Mouse (Mus musculus): ENCODE measurements around the gene Lgr6. TPM values are rescaled to one million over a fixed set of nuclear protein-coding genes. Genes with fewer than 3 reads are reported as not detected.
"Not testable (repeated sequence)": the region's sequence is repeated elsewhere in the genome, so short reads cannot be mapped to it uniquely, and the experiment has no call there.

Gene Lgr6
- total RNA-seq, 2 experiments from 2014 or later = 1.6 to 2.3 TPM

DNA sequence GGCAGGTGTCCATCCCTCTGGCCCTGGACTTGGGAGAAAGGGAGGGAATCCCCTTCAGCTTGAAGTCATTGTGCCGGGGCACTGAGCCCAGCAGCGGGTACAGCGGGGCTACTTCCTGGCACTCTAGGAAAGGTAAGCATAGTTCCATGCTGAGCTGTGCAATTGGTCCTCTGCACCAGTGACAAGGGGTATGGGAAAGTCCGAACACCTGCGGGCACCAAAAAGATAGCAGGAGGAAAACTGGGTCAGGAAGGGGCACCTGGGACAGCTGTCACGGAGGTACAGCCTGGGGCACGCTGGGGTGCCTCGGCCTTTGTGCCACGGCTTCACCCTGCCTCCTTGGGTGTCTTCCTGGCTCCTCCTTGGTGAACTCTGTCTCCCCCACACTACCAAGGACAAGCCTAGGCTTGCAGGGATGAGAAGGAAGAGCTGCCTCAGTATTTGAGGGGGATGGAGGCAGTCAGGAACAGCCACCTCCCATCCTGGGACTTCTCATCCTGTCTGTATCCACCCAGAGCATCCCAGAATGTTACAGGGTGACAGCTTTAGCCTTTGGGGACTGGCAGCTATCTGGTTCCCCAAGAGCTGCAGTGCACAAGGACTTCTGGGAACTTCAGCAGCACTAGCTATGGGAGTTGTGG lies 24.6 kb upstream of the Lgr6 start:
- no peak for DNase-seq
- intact Hi-C loops (cut with DNase I) = no loop called here

DNA sequence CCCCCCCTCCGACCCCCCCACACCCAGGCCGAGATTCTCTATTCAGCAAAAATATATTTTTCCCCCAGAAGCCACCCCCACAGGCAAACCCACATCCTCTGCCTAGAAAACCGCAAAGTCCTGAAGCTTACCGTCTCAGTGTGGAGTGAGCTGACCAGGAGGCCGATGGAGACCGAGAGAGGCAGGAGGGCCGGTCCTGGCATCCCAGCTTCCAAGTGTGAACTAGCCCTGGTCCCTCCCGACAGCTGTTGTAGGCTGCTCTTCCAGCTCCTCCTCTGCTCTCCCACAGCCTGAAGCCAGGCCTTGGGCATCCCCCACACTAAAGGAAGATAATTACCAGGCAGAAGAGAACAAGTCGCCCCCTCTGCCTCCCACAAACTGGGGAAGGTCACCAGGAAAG lies 23.9 kb upstream of the Lgr6 start:
- DNase-seq = no peak
- intact Hi-C loops (cut with DNase I) = no loop called here

DNA sequence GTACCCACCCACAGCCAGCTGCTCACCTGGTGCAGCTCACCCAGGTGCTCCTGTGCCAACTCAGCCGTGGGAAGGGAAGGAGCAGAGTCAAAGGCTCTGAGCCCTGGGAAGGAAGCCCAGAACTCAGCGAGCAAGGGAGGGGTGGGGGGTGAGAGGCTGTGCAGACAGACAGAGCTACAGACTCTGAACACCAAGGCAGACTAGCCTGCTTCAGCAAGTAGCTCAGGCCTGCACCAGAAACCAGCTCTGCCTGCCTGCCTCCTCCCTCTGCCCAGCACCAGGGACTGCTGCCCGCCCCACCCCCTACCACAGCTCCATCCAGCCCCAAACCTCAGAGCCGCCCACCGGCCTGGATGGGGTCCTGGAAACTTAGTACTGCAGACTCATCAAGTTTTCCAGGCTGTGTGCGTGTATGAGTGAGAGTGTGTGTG lies 22.9 kb upstream of the Lgr6 start:
- intact Hi-C loops (cut with DNase I) = no loop called here
- no peak for DNase-seq

DNA sequence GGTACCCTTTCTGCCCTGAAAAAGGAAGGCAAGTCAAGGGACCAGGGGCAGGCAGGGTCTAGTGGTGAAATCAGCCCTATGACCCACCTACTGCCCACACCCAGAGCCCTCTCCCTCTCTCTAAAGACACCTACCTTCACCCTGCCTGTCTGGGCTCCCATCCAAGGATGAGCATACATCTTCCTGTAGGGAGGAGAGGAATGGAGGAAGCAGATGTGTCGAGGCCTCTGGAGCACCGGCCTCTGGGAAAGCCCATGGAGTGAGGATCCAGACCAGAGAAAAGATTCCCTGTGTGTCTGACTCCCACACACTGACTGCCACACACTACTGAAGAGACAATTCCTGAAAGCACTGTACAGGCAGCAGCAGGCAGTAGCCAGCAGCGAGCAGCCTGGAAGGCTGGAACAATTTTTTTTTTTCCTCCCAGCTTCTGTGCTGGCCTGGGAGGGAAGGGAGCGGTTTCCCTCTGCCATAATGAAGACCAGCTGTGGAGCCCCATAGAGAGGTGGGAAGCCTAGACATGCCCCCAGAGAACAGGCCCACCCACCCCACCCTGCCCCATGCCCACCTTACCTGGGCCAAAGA lies 21.5 kb upstream of the Lgr6 start:
- no peak for DNase-seq
- intact Hi-C loops (cut with DNase I) = no loop called here

DNA sequence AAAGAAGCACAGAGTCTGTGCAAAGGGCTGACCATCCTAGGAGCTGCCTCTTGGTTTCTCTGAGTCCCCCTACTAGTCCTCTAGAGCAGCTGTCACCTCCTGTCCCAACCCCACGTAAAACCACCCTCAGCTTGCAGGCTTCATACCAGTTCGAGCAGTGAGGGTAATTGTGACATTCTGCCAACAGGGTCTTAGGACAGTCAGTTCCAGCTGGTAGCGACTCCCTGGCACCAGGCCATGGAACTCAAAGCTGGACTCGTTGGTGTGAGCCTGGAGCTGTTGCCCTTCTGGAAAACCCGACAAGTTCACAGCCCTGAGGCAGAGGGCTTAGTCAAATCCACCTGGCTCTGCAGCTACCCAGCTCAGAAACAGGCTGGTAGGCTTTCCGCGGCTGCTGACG lies 20.9 kb upstream of the Lgr6 start:
- intact Hi-C loops (cut with DNase I) = no loop called here

DNA sequence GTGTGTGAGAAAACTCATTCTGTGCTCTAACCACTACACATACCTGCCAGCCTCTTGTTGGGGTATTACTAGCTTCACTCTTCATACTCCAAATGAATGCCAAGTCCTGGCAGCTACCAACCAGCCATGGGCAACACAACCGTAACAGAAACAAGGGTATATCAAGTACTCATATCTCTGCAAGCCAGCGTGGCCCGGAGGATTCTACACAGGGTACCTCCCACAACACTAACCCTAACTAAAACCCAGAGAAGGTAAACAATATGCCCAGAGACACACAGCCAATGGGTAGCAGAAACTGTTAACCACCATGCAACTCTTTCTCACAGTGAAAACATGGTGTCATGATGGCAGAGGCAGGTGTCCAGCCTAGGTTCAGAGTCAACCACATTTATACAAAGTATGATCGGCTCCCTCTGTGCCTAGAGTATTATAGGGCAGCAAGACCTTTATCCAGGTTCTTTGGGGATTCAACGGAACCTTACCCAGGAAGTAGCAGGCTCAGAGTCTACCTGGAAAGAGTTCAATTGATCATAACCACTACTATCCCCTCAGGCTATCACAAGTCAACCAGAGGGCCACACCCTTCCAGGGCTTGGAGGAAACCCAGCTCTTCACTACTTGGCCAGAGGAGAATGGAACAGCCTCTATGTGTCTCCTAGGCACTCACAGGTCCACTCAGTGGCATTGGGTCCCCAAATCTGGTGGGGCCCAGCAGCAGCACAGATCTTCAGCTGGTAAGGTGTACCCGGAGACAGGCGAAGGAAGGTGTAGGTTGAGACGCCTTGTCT lies 19.7 kb upstream of the Lgr6 start:
- DNase-seq = no peak
- intact Hi-C loops (cut with DNase I) = no loop called here

More for the DNA sequence above, 20.9 kb upstream of the Lgr6 start:
- peak; percentile 89 for DNase-seq

DNA sequence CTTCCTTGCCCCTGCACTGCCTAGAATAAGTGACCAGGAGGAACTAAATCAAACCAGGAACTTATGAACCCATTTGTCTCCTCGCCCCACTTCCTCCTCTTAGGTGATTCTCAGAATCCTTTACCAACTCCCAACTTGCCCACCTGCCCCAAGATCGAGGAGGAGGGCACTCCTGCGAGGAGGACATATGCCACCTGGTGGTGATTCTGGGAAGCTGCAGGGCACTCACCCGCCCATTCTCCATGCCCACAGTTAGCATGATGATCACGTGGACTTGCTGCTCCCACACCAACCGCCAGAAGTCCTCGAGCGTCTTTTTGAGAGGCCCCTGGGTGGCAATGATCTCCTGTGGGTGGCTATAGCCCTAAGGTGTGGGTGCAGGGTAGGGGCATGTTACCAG lies 7.6 kb upstream of the Lgr6 start:
- intact Hi-C loops (cut with DNase I) = loop anchor here (5.0 kb wide), 1 partner anchor 125 kb away; no protein-coding TSS in a partner anchor
- DNase-seq = peak; percentile 47

DNA sequence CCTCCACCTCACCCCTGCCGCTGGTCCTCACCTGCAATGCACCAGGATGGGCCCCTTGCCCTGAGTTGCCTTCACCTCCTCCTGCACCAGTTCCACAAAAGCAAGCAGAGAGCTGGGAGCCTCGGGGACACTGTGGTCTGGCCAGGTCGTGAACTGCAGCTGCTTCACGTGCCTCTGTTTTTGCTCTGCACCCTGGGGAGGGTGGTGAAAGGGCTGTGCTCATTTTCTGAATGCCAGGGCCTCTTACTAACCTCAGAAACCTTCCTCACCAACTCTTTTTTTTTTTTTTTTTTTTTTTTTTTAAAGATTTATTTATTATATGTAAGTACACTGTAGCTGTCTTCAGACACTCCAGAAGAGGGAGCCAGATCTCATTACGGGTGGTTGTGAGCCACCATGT lies 6.2 kb upstream of the Lgr6 start:
- intact Hi-C loops (cut with DNase I) = loop anchor here (5.0 kb wide), 1 partner anchor 124 kb away; no protein-coding TSS in a partner anchor
- DNase-seq = not testable (repeated sequence)

DNA sequence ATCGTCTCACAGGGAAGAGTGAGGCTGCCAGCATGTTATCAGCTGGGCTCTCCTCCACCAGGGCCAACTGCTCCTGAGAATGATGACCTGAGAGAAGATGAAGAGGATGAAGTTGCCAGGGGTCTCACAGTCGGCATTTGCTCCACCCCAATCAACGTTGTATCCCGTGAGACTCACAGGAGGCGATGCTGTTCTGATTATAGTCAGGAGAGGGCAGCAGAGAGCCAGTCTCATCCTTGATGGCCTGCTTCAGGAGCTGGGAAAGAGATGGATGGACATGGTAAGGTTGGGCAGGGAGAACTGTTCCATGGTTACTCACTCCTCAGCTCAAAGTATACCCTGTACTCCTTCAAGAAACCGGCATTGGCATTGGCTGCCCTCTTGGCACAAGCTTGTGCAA lies 5.0 kb upstream of the Lgr6 start:
- DNase-seq = peak; percentile 74
- intact Hi-C loops (cut with DNase I) = loop anchor here (5.0 kb wide), 1 partner anchor 123 kb away; no protein-coding TSS in a partner anchor

DNA sequence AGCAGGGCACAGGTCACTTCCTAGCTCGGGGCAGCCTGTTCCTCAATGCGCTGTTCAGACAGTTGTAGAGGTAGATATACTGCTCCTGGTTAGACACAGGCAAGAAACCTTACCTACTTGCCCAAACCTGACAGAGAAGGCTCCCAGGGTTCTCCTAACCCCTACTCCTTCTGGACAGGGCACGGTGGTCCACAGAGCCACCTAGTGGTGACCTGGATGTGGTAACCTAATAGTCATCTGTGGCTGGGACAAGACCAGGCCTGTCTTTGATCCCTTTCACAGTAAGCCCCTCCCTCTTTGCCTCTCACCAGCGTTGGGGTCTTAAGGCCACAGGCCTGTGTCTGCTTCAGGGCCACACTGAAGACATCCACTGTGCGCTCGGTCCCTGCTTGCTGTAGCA lies 3.5 kb upstream of the Lgr6 start:
- intact Hi-C loops (cut with DNase I) = no loop called here
- DNase-seq = peak; percentile 59

DNA sequence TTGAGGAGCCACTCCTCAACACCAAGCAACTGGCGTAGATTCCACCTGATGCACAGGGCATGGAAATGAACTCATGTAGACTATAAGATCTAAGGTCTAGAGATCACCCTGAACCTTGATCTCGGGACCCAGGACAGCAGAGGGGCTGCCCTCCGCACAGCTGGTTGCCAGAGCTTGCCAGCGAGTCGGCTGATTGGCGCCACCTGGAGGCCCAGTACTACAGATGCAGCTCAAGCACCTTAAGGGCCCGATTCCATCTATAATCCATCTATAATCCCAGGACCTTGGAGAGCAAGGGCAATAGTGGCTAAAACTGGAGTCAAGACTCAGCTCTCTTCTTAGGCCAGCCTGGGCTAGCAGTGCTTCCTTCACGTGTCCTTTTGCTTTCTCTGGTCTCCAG lies 875 bp upstream of the Lgr6 start:
- intact Hi-C loops (cut with DNase I) = no loop called here
- peak; percentile 72 for DNase-seq

DNA sequence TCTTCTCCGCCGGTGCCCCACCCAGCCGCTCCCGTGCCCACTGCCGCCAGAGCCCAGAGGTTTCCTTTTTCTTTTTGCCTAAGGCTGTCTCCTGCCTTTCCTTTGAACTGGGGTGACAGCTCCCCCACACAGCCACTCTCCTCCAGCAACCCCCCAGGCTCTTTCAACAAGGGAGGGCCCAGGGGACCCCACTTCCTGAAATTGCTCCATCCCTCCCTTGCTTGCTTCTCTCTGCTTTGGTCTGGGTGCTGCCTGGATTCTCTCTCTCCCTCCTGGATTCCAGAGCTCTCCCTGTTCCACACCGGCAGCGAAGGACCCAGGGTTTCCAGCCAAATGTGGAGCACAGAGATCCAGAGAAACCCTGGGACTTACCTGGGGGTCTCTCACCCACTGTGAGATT lies 4.7 kb downstream of the Lgr6 start:
- intact Hi-C loops (cut with DNase I) = no loop called here
- no peak for DNase-seq

DNA sequence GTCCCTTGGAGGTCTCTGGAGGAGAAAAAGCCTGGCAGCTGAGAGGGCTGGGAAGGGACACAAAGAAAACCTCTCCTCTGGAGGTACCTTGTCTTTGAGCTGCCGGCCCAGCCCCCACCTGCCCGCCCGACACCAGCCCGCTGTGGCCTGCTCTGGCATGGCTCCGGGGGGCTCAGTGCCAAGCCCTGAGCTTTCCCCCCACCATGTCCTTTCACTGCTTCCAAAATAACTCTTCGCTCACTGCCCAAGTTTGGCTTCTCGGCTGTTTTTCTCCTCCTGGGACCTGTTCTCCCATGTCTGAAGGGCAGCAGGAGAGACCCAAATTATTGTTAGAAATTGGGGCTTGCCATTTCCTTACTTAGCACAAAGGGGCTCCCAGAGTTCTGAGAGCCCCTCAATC lies 6.6 kb downstream of the Lgr6 start:
- DNase-seq = peak; percentile 66
- intact Hi-C loops (cut with DNase I) = no loop called here

DNA sequence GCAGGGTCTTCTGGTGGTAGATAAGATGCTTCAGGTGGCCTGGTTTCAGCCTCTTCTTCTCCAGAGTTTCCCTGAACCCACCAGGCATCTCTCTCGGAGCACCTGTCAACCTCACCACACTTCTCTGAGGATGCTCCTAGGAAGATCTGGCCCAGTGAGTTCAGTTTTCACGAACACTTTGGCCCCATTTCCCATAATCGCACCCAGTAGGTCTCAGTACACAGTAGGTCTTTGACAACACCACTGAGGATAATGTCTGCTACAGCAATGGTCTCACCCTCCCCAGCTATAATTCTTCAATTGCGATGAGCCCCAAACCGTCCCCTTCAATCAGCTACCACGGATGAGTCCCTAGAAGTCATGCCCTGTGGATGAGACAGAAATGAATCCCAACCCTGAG lies 7.6 kb downstream of the Lgr6 start:
- no peak for DNase-seq
- intact Hi-C loops (cut with DNase I) = no loop called here

DNA sequence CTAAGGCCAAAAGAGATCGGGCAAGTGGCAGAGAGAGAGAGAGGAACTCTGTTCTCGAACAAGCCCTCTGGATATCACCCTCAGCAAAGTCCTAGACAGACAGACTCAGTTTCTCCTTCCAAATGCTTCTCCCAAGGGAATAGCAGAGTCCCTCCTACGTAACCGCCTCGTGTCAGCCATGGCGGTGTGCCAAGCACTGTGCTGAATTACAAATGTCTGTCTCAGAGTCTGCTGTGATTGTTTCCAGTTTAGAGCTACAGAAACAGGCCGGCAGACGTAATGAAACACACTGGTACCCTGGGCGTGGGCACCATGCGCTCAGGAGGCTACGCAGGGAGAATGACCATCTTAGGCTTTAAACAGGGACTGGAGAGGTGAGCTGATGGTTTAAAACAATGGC lies 8.8 kb downstream of the Lgr6 start:
- intact Hi-C loops (cut with DNase I) = no loop called here
- DNase-seq = no peak

DNA sequence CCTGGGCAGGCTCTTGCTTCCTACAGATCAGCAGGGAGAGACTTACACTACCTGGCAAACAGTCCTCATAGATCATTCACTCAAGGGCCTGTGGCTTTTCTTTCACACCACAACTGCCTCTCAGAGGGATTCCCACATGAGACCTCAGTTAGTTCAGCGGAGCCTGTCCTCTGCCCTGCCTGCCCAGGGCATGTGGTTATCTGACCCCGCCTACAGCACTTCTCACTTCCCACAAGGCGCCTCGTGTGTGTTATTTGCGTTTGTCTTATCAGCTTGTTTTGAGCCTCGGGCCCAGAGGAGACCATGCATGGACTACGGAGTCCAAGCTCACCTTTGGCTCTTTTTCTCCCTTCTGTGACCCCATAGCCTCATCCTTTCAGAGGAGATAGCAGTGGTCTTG lies 9.9 kb downstream of the Lgr6 start:
- intact Hi-C loops (cut with DNase I) = no loop called here
- DNase-seq = no peak

DNA sequence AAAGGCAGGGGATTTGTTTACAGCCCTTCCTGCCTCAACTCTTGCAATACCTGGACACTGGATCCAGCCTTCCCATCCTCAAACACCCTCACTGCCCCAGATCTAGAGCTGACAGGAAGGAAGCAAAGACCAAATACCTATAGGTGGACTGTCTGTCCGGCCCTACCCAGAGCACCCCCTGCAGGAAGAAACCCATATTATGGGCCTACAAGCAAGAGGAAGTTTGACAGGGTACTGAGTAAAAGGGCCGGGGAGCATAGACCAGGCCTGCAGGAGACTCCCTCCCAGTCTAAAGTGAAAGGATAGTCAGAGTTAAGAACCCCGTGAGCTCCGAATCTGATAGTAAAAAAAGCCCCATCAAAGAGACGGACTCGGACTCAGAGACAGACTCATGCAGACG lies 10.4 kb downstream of the Lgr6 start:
- intact Hi-C loops (cut with DNase I) = no loop called here
- DNase-seq = no peak

DNA sequence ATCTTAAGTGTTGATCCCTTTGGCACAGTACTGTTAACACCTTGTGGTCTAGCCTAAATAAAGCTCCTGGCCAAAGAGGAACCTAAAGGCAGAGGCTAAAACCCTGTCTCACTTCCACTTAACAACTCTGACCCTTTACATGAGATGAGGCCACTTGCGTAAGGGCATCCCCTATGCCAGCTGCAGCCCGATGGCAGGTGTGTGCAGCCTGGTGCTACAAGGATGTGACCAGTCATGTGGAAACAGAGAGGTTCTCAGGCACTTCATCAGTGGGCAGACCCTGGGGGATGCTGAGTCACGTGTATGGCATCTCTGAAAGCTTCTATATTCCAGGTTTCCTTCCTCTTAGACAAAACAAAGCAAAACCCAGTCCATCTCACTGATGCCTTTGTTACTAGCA lies 14.2 kb downstream of the Lgr6 start:
- intact Hi-C loops (cut with DNase I) = no loop called here
- no peak for DNase-seq

DNA sequence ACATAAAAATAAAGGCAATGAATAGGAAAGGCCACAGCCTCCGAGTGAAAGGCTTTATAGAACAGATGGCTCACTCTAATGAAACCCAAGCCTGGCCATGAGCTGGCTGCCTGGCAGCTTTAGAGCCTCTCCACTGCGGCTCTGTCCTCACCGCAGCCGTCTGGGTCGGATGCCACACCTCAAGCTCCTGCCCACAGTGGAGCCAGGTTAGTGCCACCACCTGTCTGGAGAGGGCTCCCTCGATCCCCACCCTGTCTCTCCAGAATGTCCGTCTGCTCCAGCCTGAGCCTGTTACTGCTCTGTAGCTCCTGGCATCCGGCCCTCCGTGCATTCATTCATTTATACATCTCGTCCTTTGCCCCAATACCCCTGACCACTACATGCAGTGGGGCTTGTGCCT lies 15.4 kb downstream of the Lgr6 start:
- no peak for DNase-seq
- intact Hi-C loops (cut with DNase I) = no loop called here

DNA sequence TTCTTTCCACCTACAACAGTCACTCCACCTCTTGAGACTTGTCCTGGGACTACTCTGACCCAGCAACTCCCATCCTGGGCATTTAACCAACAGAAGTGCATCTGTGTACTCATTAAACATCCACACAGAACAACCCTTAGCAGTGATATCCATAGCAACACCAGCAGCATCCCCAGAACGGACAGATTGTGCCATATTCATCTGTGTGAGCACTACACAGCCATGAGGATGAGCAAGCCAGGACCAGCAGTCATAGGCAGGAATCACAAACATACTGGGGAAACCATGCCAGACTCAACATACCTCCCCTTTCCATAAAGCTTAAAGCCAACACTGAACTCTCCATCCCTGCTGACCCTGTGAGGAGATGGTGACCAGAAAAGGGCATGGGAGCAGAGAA lies 17.7 kb downstream of the Lgr6 start:
- DNase-seq = no peak
- intact Hi-C loops (cut with DNase I) = no loop called here

DNA sequence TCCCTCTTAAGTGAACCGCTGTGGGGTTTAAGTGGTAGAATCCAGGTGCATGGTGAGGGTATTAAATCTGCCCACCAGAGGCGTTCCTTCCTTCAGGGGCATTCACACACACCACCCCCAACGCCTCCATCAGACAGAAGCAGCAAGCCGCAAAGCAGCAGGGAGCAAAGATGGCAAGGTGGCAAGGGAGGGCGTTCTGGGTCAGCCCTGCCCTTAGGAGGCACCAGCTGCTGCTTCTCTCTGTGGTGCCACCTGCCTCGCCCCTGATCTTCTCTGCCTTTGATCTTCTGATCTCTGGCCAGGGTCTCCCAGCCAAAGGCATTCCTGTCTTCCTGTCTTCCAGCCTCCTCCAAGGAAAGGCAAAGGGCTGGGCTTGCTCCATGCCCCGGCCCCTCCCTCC lies 19.1 kb downstream of the Lgr6 start:
- no peak for DNase-seq
- intact Hi-C loops (cut with DNase I) = no loop called here

DNA sequence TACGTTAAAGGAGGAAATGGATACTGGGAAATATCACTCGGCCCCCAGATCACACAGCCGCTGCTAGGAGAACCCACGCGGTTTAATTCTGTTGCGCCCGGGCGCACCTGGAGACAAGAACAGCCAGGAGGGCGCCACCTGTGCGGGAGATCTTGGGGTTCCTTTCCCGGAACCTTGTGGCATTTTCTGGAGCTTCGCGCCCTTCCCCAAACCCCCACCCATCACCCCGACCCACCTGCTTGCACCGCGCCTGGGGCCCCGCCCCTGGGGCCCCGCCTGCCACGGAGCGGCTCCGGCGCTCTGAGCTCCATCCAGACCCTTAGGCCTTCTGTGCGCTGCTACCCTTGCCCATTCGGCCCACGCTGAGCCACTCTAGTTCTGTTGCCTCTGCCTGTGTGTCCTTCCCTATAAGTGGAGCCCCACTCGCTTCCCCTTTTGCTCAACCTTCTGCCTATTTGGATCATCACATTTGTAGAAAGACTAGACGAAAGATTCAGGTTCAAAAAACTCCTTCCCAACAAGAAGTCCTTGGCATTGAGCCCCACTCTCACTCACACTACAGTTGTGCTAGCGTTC lies 19.7 kb downstream of the Lgr6 start:
- intact Hi-C loops (cut with DNase I) = no loop called here
- DNase-seq = no peak

Data from left cerebral cortex, postnatal 4 days (tissue).